Mouse (Mus musculus): ENCODE measurements around the gene Fxr1.

Fxr1 gene

GRCm38 (mm10) chr3:34041990-34042389, 22.2 kb downstream of the Fxr1 start:
- in situ Hi-C loops (cut with MboI, MseI): loop anchor here (10.0 kb wide), 1 partner anchor 227 kb away; no protein-coding TSS in a partner anchor

- in situ Hi-C loops (cut with MboI, MseI): loop anchor here (25.0 kb wide), 1 partner anchor 1325 kb away; the partner anchor contains the start of genes Mrpl47 and Ndufb5
Observed at GRCm38 (mm10) chr3:34062352-34062751, 42.6 kb downstream of the Fxr1 start.

- in situ Hi-C loops (cut with MboI, MseI): loop anchor here (25.0 kb wide), 1 partner anchor 1332 kb away; the partner anchor contains the start of genes Mrpl47 and Ndufb5
Observed at GRCm38 (mm10) chr3:34068943-34069342, 49.2 kb downstream of the Fxr1 start.

- in situ Hi-C loops (cut with MboI, MseI): loop anchor here (25.0 kb wide), 1 partner anchor 1335 kb away; the partner anchor contains the start of genes Mrpl47 and Ndufb5
Observed at GRCm38 (mm10) chr3:34072726-34073125, 53.0 kb downstream of the Fxr1 start.

- in situ Hi-C loops (cut with MboI, MseI): no loop called here
Observed at GRCm38 (mm10) chr3:34076058-34076759, 56.5 kb downstream of the Fxr1 start.

- in situ Hi-C loops (cut with MboI, MseI): no loop called here
Observed at GRCm38 (mm10) chr3:34080900-34081662, 61.3 kb downstream of the Fxr1 start, which contains the start of gene Dnajc19. Gene Dnajc19 (minus strand): TSS chr3:34081321.

- in situ Hi-C loops (cut with MboI, MseI): no loop called here
Observed at GRCm38 (mm10) chr3:34081929-34082328, 62.2 kb downstream of the Fxr1 start.

- in situ Hi-C loops (cut with MboI, MseI): no loop called here
Observed at GRCm38 (mm10) chr3:34083655-34084054, 63.9 kb downstream of the Fxr1 start.

GRCm38 (mm10) chr3:34102891-34103290, 83.1 kb downstream of the Fxr1 start:
- in situ Hi-C loops (cut with MboI, MseI): no loop called here

- in situ Hi-C loops (cut with MboI, MseI): no loop called here
Observed at GRCm38 (mm10) chr3:34103902-34104672, 84.3 kb downstream of the Fxr1 start.

GRCm38 (mm10) chr3:34106421-34106820, 86.7 kb downstream of the Fxr1 start:
- in situ Hi-C loops (cut with MboI, MseI): no loop called here

GRCm38 (mm10) chr3:34107631-34108030, 87.9 kb downstream of the Fxr1 start:
- in situ Hi-C loops (cut with MboI, MseI): no loop called here

GRCm38 (mm10) chr3:34111941-34112685, 92.4 kb downstream of the Fxr1 start:
- in situ Hi-C loops (cut with MboI, MseI): no loop called here

- in situ Hi-C loops (cut with MboI, MseI): no loop called here
Observed at GRCm38 (mm10) chr3:34115806-34116205, 96.1 kb downstream of the Fxr1 start.

- in situ Hi-C loops (cut with MboI, MseI): no loop called here
Observed at GRCm38 (mm10) chr3:34119869-34120268, 100.1 kb downstream of the Fxr1 start.

Measured in T-helper 2 cell (primary cell).